Mouse (Mus musculus) common myeloid progenitor, adult 5-6 weeks (primary cell): Measurements from ENCODE around the gene Lfng. TPM values are rescaled to one million over a fixed set of nuclear protein-coding genes. Genes with fewer than 3 reads are reported as not detected.

Experiments
- ATAC-seq: replicated peaks from 2 replicates; pipeline ENCODE4 v1.8.0; 2016; ENCODE audit warnings: low read depth, mild to moderate bottlenecking, moderate TSS enrichment, inconsistent platforms; ENCODE audit not compliant: poor library complexity, severe bottlenecking
- total RNA-seq: library from RNA; stranded (forward); fragments of 200-1000, 187-1606 nt; gene quantifications from 2 replicates; pipeline ENCODE4 v1.2.3, GENCODE M21; 2017

Lfng gene
- total RNA-seq, 1 experiment from 2014 or later = 23.8 TPM

- no peak for ATAC-seq
Observed at GRCm38 (mm10) chr5:140614141-140614540, 7.0 kb downstream of the Lfng start.

GRCm38 (mm10) chr5:140614837-140615236, 7.7 kb downstream of the Lfng start:
- no peak for ATAC-seq

- no peak for ATAC-seq
Observed at GRCm38 (mm10) chr5:140615321-140616109, 8.4 kb downstream of the Lfng start.

GRCm38 (mm10) chr5:140616110-140616503, 9.0 kb downstream of the Lfng start:
- ATAC-seq = peak; percentile 17; the same call in 1 of the 2 replicates

- ATAC-seq = peak; percentile 31
Observed at GRCm38 (mm10) chr5:140616691-140617090, 9.6 kb downstream of the Lfng start.

- peak; percentile 74 for ATAC-seq
Observed at GRCm38 (mm10) chr5:140617714-140618113, 10.6 kb downstream of the Lfng start.

- ATAC-seq = peak; percentile 40; the same call in 1 of the 2 replicates
Observed at GRCm38 (mm10) chr5:140619151-140619771, 12.1 kb downstream of the Lfng start.

GRCm38 (mm10) chr5:140619895-140620736, 13.0 kb downstream of the Lfng start:
- no peak for ATAC-seq

GRCm38 (mm10) chr5:140621092-140621491, 14.0 kb downstream of the Lfng start:
- ATAC-seq = no peak

- no peak for ATAC-seq
Observed at GRCm38 (mm10) chr5:140621517-140621916, 14.4 kb downstream of the Lfng start.

GRCm38 (mm10) chr5:140622978-140623670, 16.0 kb downstream of the Lfng start:
- no peak for ATAC-seq

- no peak for ATAC-seq
Observed at GRCm38 (mm10) chr5:140623791-140624190, 16.7 kb downstream of the Lfng start.

- ATAC-seq = no peak
Observed at GRCm38 (mm10) chr5:140624238-140624637, 17.1 kb downstream of the Lfng start.

GRCm38 (mm10) chr5:140624961-140625360, 17.8 kb downstream of the Lfng start:
- no peak for ATAC-seq

GRCm38 (mm10) chr5:140627580-140627979, 20.5 kb downstream of the Lfng start:
- no peak for ATAC-seq

GRCm38 (mm10) chr5:140628995-140629394, 21.9 kb downstream of the Lfng start:
- ATAC-seq = peak; percentile 58; the same call in 1 of the 2 replicates

- no peak for ATAC-seq
Observed at GRCm38 (mm10) chr5:140633432-140633831, 26.3 kb downstream of the Lfng start.

- no peak for ATAC-seq
Observed at GRCm38 (mm10) chr5:140634798-140635722, 27.9 kb downstream of the Lfng start.
